Mouse (Mus musculus): ENCODE results near the gene Asic2.

GRCm38 (mm10) chr11:81002769-81003430 lies 965.4 kb downstream of the Asic2 start:
- no peak for TF ChIP-seq EP300 (optimal IDR thresholded peaks at IDR 0.05)
- TF ChIP-seq CTCF (IDR thresholded peaks at IDR 0.05; ENCODE audit: low read depth) = no peak

Measured in stomach, postnatal 0 days (tissue).